Mouse (Mus musculus): ENCODE measurements around the gene Lpgat1. TPM values are rescaled to one million over a fixed set of nuclear protein-coding genes. Genes with fewer than 3 reads are reported as not detected.

The Lpgat1 gene
- polyA plus RNA-seq, 1 experiment = 16.3 TPM

- H3K36me3 ChIP-seq (ENCODE audit: control insufficient read depth, insufficient read depth) = peaks cover 32% of the 10 kb centered on the region
- no peaks in the 10 kb centered on the region for H3K27me3 ChIP-seq (ENCODE audit: control insufficient read depth, insufficient read depth, insufficient read length)
- H3K79me2 ChIP-seq (ENCODE audit: control insufficient read depth, insufficient read depth) = peaks cover 35% of the 10 kb centered on the region
- TF ChIP-seq MYOG (IDR thresholded peaks at IDR 0.05; ENCODE audit: control insufficient read depth in 1 of 3, insufficient read depth in 1 of 3, insufficient read length in 2 of 3, low read depth in 2 of 3) (no peak), TCF3 (IDR thresholded peaks at IDR 0.05; ENCODE audit: insufficient read length, low read depth) (no peak), USF1 (IDR thresholded peaks at IDR 0.05; ENCODE audit: low read depth) (no peak), REST (IDR thresholded peaks at IDR 0.05; ENCODE audit: insufficient read depth, insufficient read length) (no peak), CEBPB (IDR thresholded peaks at IDR 0.05; ENCODE audit: insufficient read depth, poor library complexity, severe bottlenecking) (no peak), SRF (IDR thresholded peaks at IDR 0.05; ENCODE audit: control insufficient read depth, insufficient read length, low read depth) (no peak), E2F4 (IDR thresholded peaks at IDR 0.05; ENCODE audit: insufficient read depth) (no peak), POLR2A (IDR thresholded peaks at IDR 0.05; ENCODE audit: insufficient read length, low read depth) (no peak), MYOD1 (IDR thresholded peaks at IDR 0.05; ENCODE audit: control insufficient read depth in 1 of 3, insufficient read length in 2 of 3, low read depth in 2 of 3) (no peak), TCF12 (IDR thresholded peaks at IDR 0.05; ENCODE audit: insufficient read depth, poor library complexity, severe bottlenecking) (no peak), POLR2AphosphoS2 (IDR thresholded peaks at IDR 0.05; ENCODE audit: insufficient read length, low read depth) (no peak), MAX (IDR thresholded peaks at IDR 0.05; ENCODE audit: low read depth) (no peak)
- H3ac ChIP-seq (ENCODE audit: control insufficient read depth, insufficient read length) = no peak overlapping the region
- H3K4me3 ChIP-seq = no peak overlapping the region
- no peak overlapping the region for H3K4me2 ChIP-seq (ENCODE audit: low read depth)
Observed at GRCm38 (mm10) chr1:191723675-191724074, 6.0 kb downstream of the Lpgat1 start.

- no peak for TF ChIP-seq MAX (IDR thresholded peaks at IDR 0.05; ENCODE audit: low read depth)
- Histone ChIP-seq H3K79me2 (ENCODE audit: control insufficient read depth, insufficient read depth) (peaks cover 35% of the 10 kb centered on the region), H3ac (ENCODE audit: control insufficient read depth, insufficient read length) (no peak overlapping the region), H3K4me3 (no peak overlapping the region), H3K27me3 (ENCODE audit: control insufficient read depth, insufficient read depth, insufficient read length) (no peaks in the 10 kb centered on the region), H3K36me3 (ENCODE audit: control insufficient read depth, insufficient read depth) (peaks cover 38% of the 10 kb centered on the region), H3K4me2 (ENCODE audit: low read depth) (no peak overlapping the region)
Observed at GRCm38 (mm10) chr1:191724385-191725061, 6.9 kb downstream of the Lpgat1 start.

- no peak overlapping the region for H3ac ChIP-seq (ENCODE audit: control insufficient read depth, insufficient read length)
- H3K4me2 ChIP-seq (ENCODE audit: low read depth) = no peak overlapping the region
- no peak overlapping the region for H3K4me3 ChIP-seq
- peaks cover 41% of the 10 kb centered on the region for H3K36me3 ChIP-seq (ENCODE audit: control insufficient read depth, insufficient read depth)
- H3K79me2 ChIP-seq (ENCODE audit: control insufficient read depth, insufficient read depth) = peaks cover 44% of the 10 kb centered on the region
- H3K27me3 ChIP-seq (ENCODE audit: control insufficient read depth, insufficient read depth, insufficient read length) = no peaks in the 10 kb centered on the region
- TF ChIP-seq POLR2AphosphoS2 (IDR thresholded peaks at IDR 0.05; ENCODE audit: insufficient read length, low read depth) (no peak), E2F4 (IDR thresholded peaks at IDR 0.05; ENCODE audit: insufficient read depth) (no peak), TCF12 (IDR thresholded peaks at IDR 0.05; ENCODE audit: insufficient read depth, poor library complexity, severe bottlenecking) (no peak), MYOD1 (IDR thresholded peaks at IDR 0.05; ENCODE audit: control insufficient read depth in 1 of 3, insufficient read length in 2 of 3, low read depth in 2 of 3) (no peak), TCF3 (IDR thresholded peaks at IDR 0.05; ENCODE audit: insufficient read length, low read depth) (no peak), POLR2A (IDR thresholded peaks at IDR 0.05; ENCODE audit: insufficient read length, low read depth) (no peak), USF1 (IDR thresholded peaks at IDR 0.05; ENCODE audit: low read depth) (no peak), REST (IDR thresholded peaks at IDR 0.05; ENCODE audit: insufficient read depth, insufficient read length) (no peak), CEBPB (IDR thresholded peaks at IDR 0.05; ENCODE audit: insufficient read depth, poor library complexity, severe bottlenecking) (no peak), MAX (IDR thresholded peaks at IDR 0.05; ENCODE audit: low read depth) (no peak), MYOG (IDR thresholded peaks at IDR 0.05; ENCODE audit: control insufficient read depth in 1 of 3, insufficient read depth in 1 of 3, insufficient read length in 2 of 3, low read depth in 2 of 3) (no peak), SRF (IDR thresholded peaks at IDR 0.05; ENCODE audit: control insufficient read depth, insufficient read length, low read depth) (no peak)
Observed at GRCm38 (mm10) chr1:191732623-191733022, 15.0 kb downstream of the Lpgat1 start.

GRCm38 (mm10) chr1:191733822-191734221 is 16.2 kb downstream of the Lpgat1 start:
- no peak overlapping the region for H3ac ChIP-seq (ENCODE audit: control insufficient read depth, insufficient read length)
- peaks cover 44% of the 10 kb centered on the region for H3K79me2 ChIP-seq (ENCODE audit: control insufficient read depth, insufficient read depth)
- TF ChIP-seq TCF3 (IDR thresholded peaks at IDR 0.05; ENCODE audit: insufficient read length, low read depth) = no peak
- no peak for TF ChIP-seq CEBPB (IDR thresholded peaks at IDR 0.05; ENCODE audit: insufficient read depth, poor library complexity, severe bottlenecking)
- TF ChIP-seq E2F4 (IDR thresholded peaks at IDR 0.05; ENCODE audit: insufficient read depth) = no peak
- TF ChIP-seq SRF (IDR thresholded peaks at IDR 0.05; ENCODE audit: control insufficient read depth, insufficient read length, low read depth) = no peak
- no peak for TF ChIP-seq MYOG (IDR thresholded peaks at IDR 0.05; ENCODE audit: control insufficient read depth in 1 of 3, insufficient read depth in 1 of 3, insufficient read length in 2 of 3, low read depth in 2 of 3)
- TF ChIP-seq MAX (IDR thresholded peaks at IDR 0.05; ENCODE audit: low read depth) = no peak
- TF ChIP-seq POLR2AphosphoS2 (IDR thresholded peaks at IDR 0.05; ENCODE audit: insufficient read length, low read depth) = no peak
- TF ChIP-seq TCF12 (IDR thresholded peaks at IDR 0.05; ENCODE audit: insufficient read depth, poor library complexity, severe bottlenecking) = no peak
- no peak for TF ChIP-seq MYOD1 (IDR thresholded peaks at IDR 0.05; ENCODE audit: control insufficient read depth in 1 of 3, insufficient read length in 2 of 3, low read depth in 2 of 3)
- peaks cover 31% of the 10 kb centered on the region for H3K36me3 ChIP-seq (ENCODE audit: control insufficient read depth, insufficient read depth)
- H3K4me2 ChIP-seq (ENCODE audit: low read depth) = no peak overlapping the region
- no peaks in the 10 kb centered on the region for H3K27me3 ChIP-seq (ENCODE audit: control insufficient read depth, insufficient read depth, insufficient read length)
- no peak overlapping the region for H3K4me3 ChIP-seq

- Histone ChIP-seq H3K36me3 (ENCODE audit: control insufficient read depth, insufficient read depth) (peaks cover 15% of the 10 kb centered on the region), H3ac (ENCODE audit: control insufficient read depth, insufficient read length) (no peak overlapping the region)
Observed at GRCm38 (mm10) chr1:191736425-191736824, 18.8 kb downstream of the Lpgat1 start.

More at GRCm38 (mm10) chr1:191736425-191736824, 18.8 kb downstream of the Lpgat1 start:
- peak overlapping the region; percentile 14 for H3K4me2 ChIP-seq (ENCODE audit: low read depth)
- H3K79me2 ChIP-seq (ENCODE audit: control insufficient read depth, insufficient read depth) = peaks cover 38% of the 10 kb centered on the region
- no peak overlapping the region for H3K4me3 ChIP-seq
- TF ChIP-seq E2F4 (IDR thresholded peaks at IDR 0.05; ENCODE audit: insufficient read depth) (no peak), POLR2AphosphoS2 (IDR thresholded peaks at IDR 0.05; ENCODE audit: insufficient read length, low read depth) (no peak), USF1 (IDR thresholded peaks at IDR 0.05; ENCODE audit: low read depth) (no peak), CEBPB (IDR thresholded peaks at IDR 0.05; ENCODE audit: insufficient read depth, poor library complexity, severe bottlenecking) (peak; percentile 25; the same call in 1 of the 2 replicates), MYOG (IDR thresholded peaks at IDR 0.05; ENCODE audit: control insufficient read depth in 1 of 3, insufficient read depth in 1 of 3, insufficient read length in 2 of 3, low read depth in 2 of 3) (peak in 1 of 3 experiments; percentile 59)
- no peaks in the 10 kb centered on the region for H3K27me3 ChIP-seq (ENCODE audit: control insufficient read depth, insufficient read depth, insufficient read length)
